Mouse (Mus musculus) heart, postnatal 0 days (tissue): Measurements from ENCODE around the gene Plcb4.
"Not testable (repeated sequence)": the region's sequence is repeated elsewhere in the genome, so short reads cannot be mapped to it uniquely, and the experiment has no call there.

ENCODE experiments used
- CTCF ChIP-seq: IDR thresholded peaks from 2 replicates; pipeline ENCODE4 v1.5.1; 2016; ENCODE audit warnings: antibody characterized with exemption, control low read depth, low read depth
- EP300 ChIP-seq: IDR thresholded peaks from 2 replicates; pipeline ENCODE4 v1.6.1; 2016; ENCODE audit warnings: antibody characterized with exemption, low read depth

GRCm38 (mm10) chr2:135988475-135988874 lies 329.7 kb downstream of the Plcb4 start:
- TF ChIP-seq CTCF, EP300: not testable (repeated sequence)
